Mouse (Mus musculus) cortical plate, adult 2 months (tissue): ENCODE results near the gene Hmgcll1. TPM values are rescaled to one million over a fixed set of nuclear protein-coding genes. Genes with fewer than 3 reads are reported as not detected.
"Not testable (repeated sequence)": the region's sequence is repeated elsewhere in the genome, so short reads cannot be mapped to it uniquely, and the experiment has no call there.

Experiments used
- H3K27ac ChIP-seq: fragments of 200-500 bp; 2 replicates; pipeline ENCODE4 v1.5.1; 2012; ENCODE audit warnings: low read length, control low read depth, inconsistent platforms; ENCODE audit not compliant: insufficient read depth
- H3K4me1 ChIP-seq: fragments of 200-500 bp; 2 replicates; pipeline ENCODE4 v1.6.1; 2011; ENCODE audit warnings: low read length; ENCODE audit not compliant: control insufficient read depth, insufficient read depth
- H3K4me3 ChIP-seq: fragments of 200-500 bp; 2 replicates; pipeline ENCODE4 v1.5.1; 2011; ENCODE audit warnings: mild to moderate bottlenecking, low read length, control low read depth; ENCODE audit not compliant: insufficient read depth
- CTCF ChIP-seq: fragments of 200-500 bp; IDR thresholded peaks from 2 replicates; pipeline ENCODE4 v1.5.1; 2011; ENCODE audit warnings: mild to moderate bottlenecking, control low read depth, low read length; ENCODE audit not compliant: insufficient read depth; ENCODE audit errors: extremely low read depth
- POLR2A ChIP-seq: fragments of 200-500 bp; IDR thresholded peaks from 2 replicates; pipeline ENCODE4 v1.6.1; 2011; ENCODE audit warnings: mild to moderate bottlenecking, low read length, control low read depth; ENCODE audit not compliant: insufficient read depth; ENCODE audit errors: extremely low read depth
- polyA plus RNA-seq: library from polyadenylated mRNA; depleted of rRNA; stranded (reverse); fragments of >200 nt; gene quantifications from 2 replicates; pipeline ENCODE4 v1.2.3, GENCODE M21; 2012

Hmgcll1 gene
- polyA plus RNA-seq, 1 experiment = 13.5 TPM

DNA sequence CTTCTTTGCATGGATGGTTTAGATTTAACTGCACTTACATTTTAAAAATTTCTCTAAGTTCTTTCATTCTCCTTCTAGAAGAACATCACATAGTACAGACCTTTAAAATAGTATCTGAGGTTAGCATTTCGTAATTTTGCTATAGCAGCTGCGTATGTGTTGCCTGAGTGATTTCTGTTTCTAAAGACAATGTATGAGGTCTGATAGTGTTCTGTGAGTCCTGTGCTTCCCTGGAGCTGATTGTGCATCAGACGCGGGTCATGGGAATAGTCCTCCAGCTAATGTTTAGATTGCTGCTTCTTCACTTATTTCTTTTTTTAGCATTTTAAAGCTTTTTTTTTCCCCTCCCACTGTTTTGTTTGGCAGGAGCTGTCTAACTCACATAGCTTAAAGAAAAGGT, 46.8 kb downstream of the Hmgcll1 start:
- Histone ChIP-seq H3K4me1 (no peaks in the 10 kb centered on the region; the same call in 1 of the 2 replicates), H3K4me3 (no peak overlapping the region), H3K27ac (no peak overlapping the region)
- no peak for TF ChIP-seq POLR2A
- TF ChIP-seq CTCF = no peak

DNA sequence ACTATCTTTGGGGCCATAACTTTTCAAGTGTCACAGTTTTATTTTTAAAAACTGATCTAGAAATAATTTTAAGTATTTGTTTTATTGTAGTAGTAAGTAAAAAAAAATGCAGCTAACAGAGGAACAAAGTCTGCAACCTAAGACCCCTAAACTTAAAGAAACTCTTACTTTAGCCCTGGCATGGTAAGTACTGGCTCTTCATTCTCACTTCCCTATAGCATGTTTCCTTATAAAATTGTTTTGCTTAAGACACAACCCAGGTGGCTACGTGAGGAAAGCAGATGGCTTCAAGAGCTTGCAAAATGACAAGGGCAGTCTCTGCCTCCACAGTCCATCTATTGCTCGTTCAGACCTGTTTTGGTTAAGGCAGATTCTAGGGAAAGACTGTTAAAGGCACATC, 49.5 kb downstream of the Hmgcll1 start:
- TF ChIP-seq POLR2A (no peak), CTCF (no peak)
- Histone ChIP-seq H3K4me1 (no peaks in the 10 kb centered on the region; the same call in 1 of the 2 replicates), H3K4me3 (no peak overlapping the region), H3K27ac (no peak overlapping the region)

DNA sequence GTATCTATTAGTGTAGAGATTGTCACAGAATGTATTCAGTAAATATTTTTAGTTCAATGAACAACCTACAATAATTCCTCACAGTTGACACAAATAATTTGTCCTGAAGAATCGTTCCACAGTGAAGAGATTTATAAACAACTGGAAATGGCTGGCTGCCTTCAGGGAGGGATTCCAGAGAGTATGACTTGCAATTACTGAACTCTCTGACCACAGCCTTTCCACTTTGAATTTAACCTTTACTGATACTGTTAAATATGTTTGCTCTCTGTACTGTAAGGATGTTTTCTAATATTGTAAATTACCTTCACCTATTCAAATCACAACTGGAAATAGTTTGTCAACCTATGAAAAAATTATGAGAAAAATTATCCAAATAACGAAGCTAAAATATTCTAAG, 76.9 kb downstream of the Hmgcll1 start:
- no peak overlapping the region for H3K4me3 ChIP-seq
- H3K4me1 ChIP-seq = no peaks in the 10 kb centered on the region
- TF ChIP-seq POLR2A = no peak
- no peak for TF ChIP-seq CTCF
- no peak overlapping the region for H3K27ac ChIP-seq

DNA sequence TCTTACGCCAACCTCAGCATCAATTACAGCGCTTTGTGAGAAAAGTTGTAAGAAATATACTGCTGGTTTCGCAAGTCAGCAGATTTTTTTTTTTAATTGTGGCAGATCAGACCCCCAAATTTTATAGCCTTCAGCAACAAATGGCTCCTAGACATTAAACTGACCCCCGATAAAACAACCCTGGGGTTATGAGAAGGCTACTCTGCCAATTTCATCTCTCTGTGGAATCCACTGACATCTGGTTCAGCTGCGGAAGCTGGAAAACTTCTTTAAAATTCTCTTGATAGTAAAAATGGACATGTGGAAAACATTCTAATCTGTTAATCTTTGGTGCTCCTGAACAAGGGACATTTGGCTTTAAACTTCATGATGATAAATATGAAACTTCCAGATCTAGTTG, 82.6 kb downstream of the Hmgcll1 start:
- H3K4me1 ChIP-seq = no peaks in the 10 kb centered on the region
- no peak for TF ChIP-seq POLR2A
- TF ChIP-seq CTCF = no peak
- no peak overlapping the region for H3K4me3 ChIP-seq
- H3K27ac ChIP-seq = no peak overlapping the region

DNA sequence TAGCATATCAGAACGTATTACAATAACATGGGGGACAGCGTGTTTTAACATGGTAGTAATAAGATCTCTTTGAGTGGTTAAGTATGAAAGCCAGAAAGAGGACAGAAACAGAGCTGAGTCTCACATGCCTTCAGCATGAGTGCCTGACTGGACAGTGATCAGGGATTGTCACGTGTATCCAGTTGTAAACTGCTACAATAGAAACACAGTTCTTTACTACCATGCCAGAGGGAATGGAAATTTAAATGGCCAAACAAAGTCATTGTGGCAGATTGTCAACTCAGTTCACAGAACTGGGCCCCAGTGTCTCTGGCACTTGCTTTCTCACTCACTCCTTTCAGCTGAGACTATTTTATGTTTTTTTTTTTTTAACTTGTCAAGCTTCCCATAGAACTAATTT, 85.3 kb downstream of the Hmgcll1 start:
- no peak overlapping the region for H3K27ac ChIP-seq
- TF ChIP-seq POLR2A (no peak), CTCF (no peak)
- no peak overlapping the region for H3K4me3 ChIP-seq
- H3K4me1 ChIP-seq = no peaks in the 10 kb centered on the region

DNA sequence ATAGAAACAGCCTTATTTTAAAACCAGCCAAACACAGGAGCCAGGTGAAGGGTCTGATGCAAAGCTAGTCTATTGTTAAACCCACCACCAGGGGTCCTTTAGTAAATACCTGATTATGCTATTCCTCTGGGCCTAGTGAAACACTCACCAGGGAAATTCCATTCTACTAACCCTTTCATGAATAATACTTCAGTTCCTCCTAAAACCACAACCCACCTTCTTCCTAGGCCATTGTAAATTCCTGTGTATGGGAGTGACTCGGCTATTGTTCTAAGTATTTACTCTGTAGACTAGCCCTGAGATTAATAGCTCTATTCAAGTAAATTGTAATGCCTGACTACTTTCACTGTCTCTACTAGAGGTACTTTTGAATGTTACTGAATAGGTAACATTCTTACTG, 89.8 kb downstream of the Hmgcll1 start:
- not testable (repeated sequence) for H3K4me1 ChIP-seq, H3K4me3 ChIP-seq, H3K27ac ChIP-seq

DNA sequence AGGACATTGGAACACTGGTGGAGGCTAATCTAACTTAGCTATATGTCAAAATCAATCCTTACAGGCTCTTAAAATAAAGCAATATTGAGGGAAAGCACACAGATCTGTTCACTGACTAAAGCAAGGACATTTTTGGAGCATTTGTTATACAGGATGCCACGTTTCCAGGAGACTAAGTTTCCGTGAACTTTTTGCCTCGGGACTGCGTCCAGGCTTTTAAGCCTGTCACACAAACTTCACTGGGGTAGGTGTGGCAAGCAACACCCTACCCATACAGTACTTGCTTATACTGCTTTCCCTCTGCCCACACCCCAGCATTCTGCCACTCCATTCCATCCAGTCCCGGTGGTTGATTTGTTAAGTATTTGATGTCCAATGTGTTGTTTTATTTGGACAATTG, 90.2 kb downstream of the Hmgcll1 start:
- TF ChIP-seq CTCF = no peak
- TF ChIP-seq POLR2A = no peak
- Histone ChIP-seq H3K4me3 (no peak overlapping the region), H3K27ac (no peak overlapping the region), H3K4me1 (no peaks in the 10 kb centered on the region)

DNA sequence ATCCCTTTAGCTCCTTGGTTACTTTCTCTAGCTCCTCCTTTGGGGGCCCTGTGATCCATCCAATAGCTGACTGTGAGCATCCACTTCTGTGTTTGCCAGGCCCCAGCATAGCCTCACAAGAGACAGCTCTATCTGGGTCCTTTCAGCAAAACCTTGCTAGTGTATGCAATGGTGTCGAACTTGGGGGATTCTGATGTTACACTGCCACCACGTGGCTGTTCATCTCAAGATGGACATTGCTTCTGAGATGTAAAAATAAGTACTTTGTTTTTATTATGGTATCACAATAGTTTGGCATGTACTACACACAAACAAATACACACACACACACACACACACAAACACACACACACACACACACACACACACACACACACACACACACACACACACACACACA, 108.2 kb downstream of the Hmgcll1 start:
- TF ChIP-seq CTCF = peak; percentile 66
- not testable (repeated sequence) for H3K4me1 ChIP-seq, H3K27ac ChIP-seq, H3K4me3 ChIP-seq

DNA sequence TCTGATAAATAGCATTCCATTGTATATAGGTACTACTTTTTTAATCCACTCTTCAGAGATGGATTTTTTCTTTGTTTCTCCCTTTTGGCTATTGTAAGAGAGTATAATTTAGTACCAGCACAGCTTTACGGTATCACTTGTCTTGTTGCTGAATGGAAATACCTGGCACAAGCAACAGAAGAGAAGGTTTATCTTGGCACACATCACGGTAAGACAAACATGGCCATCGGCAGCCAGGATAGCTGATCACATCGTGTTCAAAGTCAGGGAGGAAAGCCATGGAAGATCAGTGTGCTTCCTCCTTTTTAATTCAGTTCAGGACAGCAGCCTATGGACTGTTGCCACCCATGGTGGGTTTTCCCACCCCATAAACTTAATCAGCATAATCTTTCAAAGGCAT, 109.6 kb downstream of the Hmgcll1 start:
- Histone ChIP-seq H3K4me3 (no peak overlapping the region), H3K27ac (no peak overlapping the region), H3K4me1 (no peaks in the 10 kb centered on the region)
- TF ChIP-seq CTCF = no peak
- TF ChIP-seq POLR2A = no peak

DNA sequence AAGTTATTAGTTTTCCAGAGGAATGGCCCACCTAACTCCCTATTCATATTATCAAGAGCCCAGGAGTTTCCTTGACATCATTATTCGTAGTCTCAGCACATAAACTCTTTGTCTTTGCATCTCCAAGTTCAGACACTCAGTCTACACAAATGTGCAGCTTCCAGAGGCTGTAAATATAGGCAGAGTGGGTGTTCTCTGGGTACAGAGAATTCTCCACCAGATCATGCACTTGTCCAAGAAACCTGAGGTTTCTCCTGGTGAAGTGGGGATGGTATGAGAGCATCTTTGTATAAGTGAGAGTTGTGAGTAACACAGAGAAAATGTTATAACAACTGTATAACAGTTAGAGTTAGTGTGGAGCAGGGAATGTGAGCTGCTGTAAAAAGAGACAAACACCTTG, 114.7 kb downstream of the Hmgcll1 start:
- H3K4me3 ChIP-seq = no peak overlapping the region
- TF ChIP-seq POLR2A (no peak), CTCF (no peak)

DNA sequence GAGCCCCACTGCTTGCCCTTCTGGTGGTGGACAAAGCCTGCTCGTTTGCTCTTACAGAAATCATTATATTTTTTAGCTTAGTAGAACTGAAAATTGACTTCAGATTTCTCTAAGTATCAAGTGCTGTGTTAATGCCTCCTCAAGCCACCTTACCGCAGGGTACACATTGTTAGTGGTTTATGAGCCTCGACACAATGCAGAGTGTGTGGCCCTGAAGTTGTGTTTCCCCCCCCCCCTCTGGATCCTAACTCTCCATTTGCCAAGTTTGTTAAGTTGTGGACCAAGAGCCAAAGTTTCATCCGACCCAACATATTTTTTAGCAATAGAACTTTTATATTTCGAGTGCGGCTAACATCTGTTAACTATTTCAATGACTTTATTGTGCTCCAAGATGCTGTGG, 119.4 kb downstream of the Hmgcll1 start:
- H3K4me1 ChIP-seq = no peaks in the 10 kb centered on the region; the same call in 1 of the 2 replicates
- no peak overlapping the region for H3K27ac ChIP-seq
- H3K4me3 ChIP-seq = no peak overlapping the region
- TF ChIP-seq CTCF = no peak
- TF ChIP-seq POLR2A = no peak

More for the DNA sequence above, 114.7 kb downstream of the Hmgcll1 start:
- Histone ChIP-seq H3K27ac (no peak overlapping the region), H3K4me1 (no peaks in the 10 kb centered on the region)
